Mouse (Mus musculus) thymus, postnatal 36 days (tissue): ENCODE results near the gene Adamtsl5.

Experiments used
- DNase-seq, 2 experiments: peaks; one replicate each; pipeline ENCODE4 v3.0.0; 2022; ENCODE audit warnings: mixed read lengths in 2 of 2

The Adamtsl5 gene

GRCm38 (mm10) chr10:80348244-80348781, at the start of gene Adamtsl5:
Gene Adamtsl5 (minus strand): TSS chr10:80348412.
- peak; percentile 67 to 73 for DNase-seq

DNA sequence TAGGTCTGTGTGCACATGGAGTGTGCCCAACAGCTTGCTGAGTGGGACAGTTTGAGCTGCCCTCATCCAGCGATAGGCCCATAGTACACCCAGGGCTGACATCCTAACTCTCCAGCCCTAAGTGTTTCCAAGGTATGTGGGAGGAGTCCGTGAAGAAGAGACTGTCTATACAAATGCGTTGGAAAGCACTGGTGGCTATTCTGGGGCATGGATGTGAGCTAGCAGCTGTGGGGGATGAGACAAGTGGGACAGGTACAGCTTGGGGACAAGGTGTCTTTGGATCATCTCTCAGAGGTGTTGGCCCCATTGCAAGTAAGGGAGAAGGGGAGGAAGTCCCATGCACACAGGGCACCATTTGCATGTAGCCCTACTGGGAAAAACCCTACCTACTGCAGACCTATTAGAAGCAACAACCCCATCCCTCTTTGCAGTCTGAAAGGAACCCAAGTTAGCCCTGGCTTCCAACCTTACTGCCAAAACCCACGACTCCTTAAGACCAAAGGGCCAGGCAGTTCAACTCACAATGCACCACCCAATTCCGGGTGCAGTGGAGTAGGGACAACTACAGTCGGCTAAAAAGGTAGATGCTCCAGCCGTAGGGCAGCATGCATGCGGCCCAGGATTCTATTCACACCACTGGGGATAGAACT, 49.4 kb upstream of the Adamtsl5 start:
- DNase-seq = no peak

- DNase-seq = no peak
These were observed 48.8 kb upstream of the Adamtsl5 start for GRCm38 (mm10) chr10:80396822-80397523.

- no peak for DNase-seq
These were observed 46.9 kb upstream of the Adamtsl5 start for GRCm38 (mm10) chr10:80395025-80395627.

GRCm38 (mm10) chr10:80392687-80393086, 44.5 kb upstream of the Adamtsl5 start:
- no peak for DNase-seq

GRCm38 (mm10) chr10:80390697-80391096, 42.5 kb upstream of the Adamtsl5 start:
- no peak for DNase-seq

DNA sequence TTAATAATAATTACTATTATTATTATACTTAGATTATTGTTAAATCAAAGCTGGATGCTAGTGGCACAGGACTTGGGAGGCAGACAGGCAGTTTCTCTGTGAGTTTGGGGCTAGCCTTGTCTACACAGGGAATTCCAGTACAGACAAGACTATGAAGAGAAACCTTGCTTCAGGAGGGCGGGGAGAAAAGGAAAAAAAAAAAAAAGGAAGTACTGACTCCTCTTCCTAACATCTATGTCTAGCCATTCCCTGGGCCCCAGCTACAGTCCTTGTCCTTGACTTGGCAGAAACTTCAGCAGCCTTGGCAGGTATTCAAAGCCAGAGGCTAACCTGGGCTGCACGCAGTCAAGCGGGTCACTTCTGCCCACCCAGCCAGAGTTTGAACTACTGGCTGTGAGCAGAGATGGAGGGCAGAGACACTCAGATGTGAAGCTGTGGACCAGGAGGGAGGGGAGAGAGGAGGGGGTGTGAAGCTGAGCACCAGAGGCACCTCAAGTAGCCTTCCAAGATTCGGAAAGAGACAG, 41.0 kb upstream of the Adamtsl5 start:
- no peak for DNase-seq

- no peak for DNase-seq
These were observed 40.5 kb upstream of the Adamtsl5 start for GRCm38 (mm10) chr10:80388731-80389130.

GRCm38 (mm10) chr10:80387522-80387959, 39.3 kb upstream of the Adamtsl5 start, which contains the start of gene Mex3d:
Gene Mex3d (minus strand): TSS chr10:80387659.
- peak; percentile 90 for DNase-seq

DNA sequence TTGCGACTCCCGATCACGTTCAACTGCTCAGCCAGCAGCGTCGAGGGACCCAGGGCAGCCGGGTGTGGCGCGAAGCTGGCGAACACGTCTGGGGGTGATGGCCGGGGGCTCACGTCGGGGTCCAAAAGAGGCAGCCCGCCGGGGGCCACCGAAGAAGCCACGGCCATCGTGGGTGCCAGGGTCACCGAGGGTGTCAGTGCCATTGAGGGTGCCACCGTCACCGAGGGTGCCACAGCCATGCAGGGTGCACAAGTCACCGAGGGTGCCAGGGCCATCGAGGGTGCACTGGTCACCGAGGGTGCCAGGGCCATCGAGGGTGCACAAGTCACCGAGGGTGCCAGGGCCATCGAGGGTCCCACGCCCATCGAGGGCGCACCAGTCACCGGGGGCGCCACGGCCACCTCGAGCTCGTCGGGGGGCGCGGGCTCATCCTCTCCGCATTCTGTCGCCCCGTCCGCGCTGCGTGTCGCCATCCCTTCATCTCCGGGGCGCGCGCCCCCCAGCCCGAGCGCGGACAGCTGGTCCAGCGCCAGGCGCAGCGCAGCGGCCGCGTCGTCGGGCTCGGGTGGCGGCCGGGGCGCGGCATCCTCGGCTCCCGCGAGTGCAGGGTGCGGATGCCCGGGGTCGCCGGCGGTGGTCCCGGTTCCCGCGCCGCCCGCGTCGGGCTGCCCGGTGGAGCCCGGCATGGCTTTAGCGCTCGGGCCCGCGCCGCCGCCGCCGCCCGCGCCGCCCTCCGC, 38.7 kb upstream of the Adamtsl5 start:
- DNase-seq = peak; percentile 22 to 54

DNA sequence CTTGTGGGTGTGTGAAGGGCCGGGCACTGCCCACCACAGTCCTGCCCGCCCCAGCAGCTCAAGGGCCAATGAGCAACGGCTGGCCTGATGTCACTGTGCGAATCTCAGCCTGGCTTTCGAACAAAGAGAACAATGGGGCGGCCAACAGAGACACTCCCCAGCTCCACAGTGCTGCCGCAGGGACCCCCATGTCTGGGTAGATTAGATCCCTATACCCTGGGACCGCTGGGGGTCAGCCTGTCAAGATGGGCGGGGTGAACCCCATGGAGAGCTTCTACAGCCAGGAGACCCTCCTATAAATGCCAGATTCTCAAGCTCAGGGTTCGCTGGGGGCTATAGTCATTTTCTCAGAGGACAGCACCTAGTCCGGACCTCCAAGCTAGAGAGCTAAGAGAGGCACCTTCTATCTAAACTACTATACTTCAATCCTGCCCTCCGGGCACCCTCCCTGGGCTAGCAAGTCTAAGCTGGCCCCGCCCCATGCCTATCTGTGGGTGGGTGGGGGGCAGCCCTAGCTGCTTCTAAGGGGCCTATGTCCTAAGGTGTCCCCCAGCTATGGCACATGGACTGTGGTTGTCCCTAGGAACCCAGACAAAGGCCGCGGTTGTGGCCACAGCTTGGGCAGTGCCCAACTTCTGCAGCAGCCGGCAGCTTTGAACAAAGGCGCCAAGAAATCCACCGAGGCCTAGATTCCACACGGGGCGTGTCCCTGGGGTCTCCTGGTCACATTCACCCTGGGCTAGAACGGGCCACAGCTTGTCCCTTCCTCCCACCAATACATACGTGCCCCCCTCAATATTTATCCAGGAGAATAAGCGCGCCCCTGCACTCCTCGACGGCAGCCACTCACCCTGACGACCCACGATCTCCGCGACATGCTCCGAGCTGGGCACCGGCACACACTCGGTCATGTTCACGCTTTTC, 37.9 kb upstream of the Adamtsl5 start:
- DNase-seq = peak in 1 of 2 experiments; percentile 25

- no peak for DNase-seq
These were observed 37.1 kb upstream of the Adamtsl5 start for GRCm38 (mm10) chr10:80385310-80385709.

- DNase-seq = no peak
These were observed 36.5 kb upstream of the Adamtsl5 start for GRCm38 (mm10) chr10:80384709-80385108.

- no peak for DNase-seq
These were observed 36.0 kb upstream of the Adamtsl5 start for GRCm38 (mm10) chr10:80384115-80384639.

- no peak for DNase-seq
These were observed 35.2 kb upstream of the Adamtsl5 start for GRCm38 (mm10) chr10:80383431-80383830.

- no peak for DNase-seq
These were observed 34.6 kb upstream of the Adamtsl5 start for GRCm38 (mm10) chr10:80382641-80383365.

GRCm38 (mm10) chr10:80377716-80378115, 29.5 kb upstream of the Adamtsl5 start:
- peak in 1 of 2 experiments; percentile 37 for DNase-seq

DNA sequence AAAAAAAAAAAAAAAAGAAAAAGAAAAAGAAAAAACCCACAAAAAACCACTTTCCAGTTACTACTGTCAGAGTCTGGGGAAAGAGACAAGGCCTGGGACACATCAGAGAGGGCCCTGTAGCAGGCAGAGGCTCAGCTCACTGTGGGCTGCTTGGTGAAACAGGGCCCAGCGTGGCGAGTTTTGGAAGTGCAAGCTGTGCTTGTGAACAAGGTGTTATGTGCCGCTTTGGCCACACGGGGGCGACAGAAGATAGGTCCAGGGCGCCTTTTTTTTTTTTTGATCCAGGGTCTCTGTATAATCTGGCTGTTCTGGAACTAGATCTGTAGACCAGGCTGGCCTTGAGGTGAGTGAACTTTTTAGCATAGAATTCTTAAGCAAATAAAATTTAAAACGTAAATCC, 27.9 kb upstream of the Adamtsl5 start:
- peak; percentile 89 to 94 for DNase-seq

DNA sequence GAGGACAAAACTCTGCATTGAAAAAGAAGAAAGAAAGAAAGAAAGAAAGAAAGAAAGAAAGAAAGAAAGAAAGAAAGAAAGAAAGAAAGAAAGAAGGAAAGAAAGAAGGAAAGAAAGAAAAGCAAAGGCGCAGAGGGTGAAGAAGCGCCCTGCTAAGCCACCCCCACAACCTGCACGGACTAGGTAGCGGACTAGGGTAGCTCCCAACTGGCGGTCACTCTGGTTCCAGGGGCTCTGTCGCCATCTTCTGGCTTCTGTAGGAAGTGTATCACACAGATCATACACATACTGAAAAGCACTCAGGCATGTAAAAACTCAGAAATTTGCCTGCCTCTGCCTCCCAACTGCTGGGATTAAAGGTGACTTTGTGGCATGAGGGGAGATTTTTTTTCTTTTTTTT, 25.9 kb upstream of the Adamtsl5 start:
- DNase-seq = peak; percentile 69 to 75

- no peak for DNase-seq
These were observed 24.5 kb upstream of the Adamtsl5 start for GRCm38 (mm10) chr10:80372706-80373105.
